Mouse (Mus musculus): ENCODE results near the gene Mat1a. TPM values are rescaled to one million over a fixed set of nuclear protein-coding genes. Genes with fewer than 3 reads are reported as not detected.

Mat1a gene
- polyA plus RNA-seq (2012; rRNA removed) = not detected in 2 replicates
- not detected in 2 replicates for polyA plus RNA-seq (2014; fragmentation: Nextera tagmentation; extraction: Ambion mirVana)

- no peak for ATAC-seq (ENCODE audit: low FRiP score, low read depth)
- no peak within 1 kb of the TSS for H3K9ac ChIP-seq (ENCODE audit: low read depth, low read length, severe bottlenecking)
- 69% methylated on average over 10 of the region's 10 CpGs for WGBS
Measured at GRCm38 (mm10) chr14:41104853-41105444, at the start of gene Mat1a. TSS of gene Mat1a (plus strand) at chr14:41105035.

GRCm38 (mm10) chr14:41065168-41065567 is 39.7 kb upstream of the Mat1a start:
- no peak for DNase-seq (ENCODE audit: low spot score)
- H3K4me2 ChIP-seq (replicated peaks; ENCODE audit: low read depth, low read length, severe bottlenecking) = no peak overlapping the region
- TF ChIP-seq POLR2A (IDR thresholded peaks at IDR 0.05; ENCODE audit: borderline replicate concordance, extremely low read depth, insufficient read depth, insufficient read length) = no peak
- no peak for ATAC-seq (ENCODE audit: low FRiP score, low read depth)
- H3K27me3 ChIP-seq (ENCODE audit: control insufficient read depth, insufficient read depth, low read length) = no peaks in the 10 kb centered on the region
- H3K36me3 ChIP-seq (ENCODE audit: control insufficient read depth, insufficient read depth, low read length) = no peaks in the 10 kb centered on the region
- no peak overlapping the region for H3K4me3 ChIP-seq (replicated peaks; ENCODE audit: low read length)
- no peaks in the 10 kb centered on the region for H3K9me3 ChIP-seq (ENCODE audit: control insufficient read depth, low read length)
- no peaks in the 10 kb centered on the region for H3K4me1 ChIP-seq (ENCODE audit: control insufficient read depth, insufficient read depth, low read length)
- H3K9ac ChIP-seq (ENCODE audit: low read depth, low read length, severe bottlenecking) = no peak overlapping the region
- 22% methylated on average over 1 of the region's 2 CpGs for WGBS
- H3K27ac ChIP-seq (replicated peaks; ENCODE audit: low read depth, low read length) = no peak overlapping the region

More at GRCm38 (mm10) chr14:41104853-41105444, at the start of gene Mat1a:
- Histone ChIP-seq H3K27ac (replicated peaks; ENCODE audit: low read depth, low read length) (no peak within 1 kb of the TSS), H3K4me3 (replicated peaks; ENCODE audit: low read length) (no peak within 1 kb of the TSS), H3K4me2 (replicated peaks; ENCODE audit: low read depth, low read length, severe bottlenecking) (no peak within 1 kb of the TSS), H3K9me3 (ENCODE audit: control insufficient read depth, low read length) (no peaks in the 10 kb centered on the region), H3K4me1 (ENCODE audit: control insufficient read depth, insufficient read depth, low read length) (no peaks in the 10 kb centered on the region), H3K36me3 (ENCODE audit: control insufficient read depth, insufficient read depth, low read length) (no peaks in the 10 kb centered on the region), H3K27me3 (ENCODE audit: control insufficient read depth, insufficient read depth, low read length) (no peaks in the 10 kb centered on the region)
- TF ChIP-seq POLR2A (IDR thresholded peaks at IDR 0.05; ENCODE audit: borderline replicate concordance, extremely low read depth, insufficient read depth, insufficient read length) = no peak
- no peak for DNase-seq (ENCODE audit: low spot score)

DNA sequence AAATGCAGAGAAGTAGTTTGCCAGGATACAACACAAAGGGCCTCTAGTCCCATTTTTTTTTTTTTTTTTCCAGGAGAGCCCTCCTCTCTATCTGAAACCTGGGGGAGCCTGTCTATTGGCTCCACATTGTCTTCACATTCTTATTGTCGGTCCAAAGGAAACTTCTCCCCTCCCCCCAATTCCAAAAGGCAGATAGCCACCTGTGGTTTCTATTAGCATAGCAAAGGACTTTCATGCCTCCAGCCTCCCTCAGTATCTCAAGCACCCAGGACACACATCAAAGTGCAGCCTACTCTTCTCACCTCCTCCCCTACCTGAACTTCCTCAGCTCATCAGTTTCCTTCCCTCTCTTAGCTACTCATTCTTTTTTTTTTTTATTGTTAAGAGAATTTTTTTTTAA is 38.4 kb upstream of the Mat1a start:
- Histone ChIP-seq H3K27ac (replicated peaks; ENCODE audit: low read depth, low read length) (no peak overlapping the region), H3K27me3 (ENCODE audit: control insufficient read depth, insufficient read depth, low read length) (no peaks in the 10 kb centered on the region), H3K36me3 (ENCODE audit: control insufficient read depth, insufficient read depth, low read length) (no peaks in the 10 kb centered on the region), H3K4me3 (replicated peaks; ENCODE audit: low read length) (no peak overlapping the region), H3K4me1 (ENCODE audit: control insufficient read depth, insufficient read depth, low read length) (no peaks in the 10 kb centered on the region), H3K4me2 (replicated peaks; ENCODE audit: low read depth, low read length, severe bottlenecking) (no peak overlapping the region), H3K9me3 (ENCODE audit: control insufficient read depth, low read length) (no peaks in the 10 kb centered on the region), H3K9ac (ENCODE audit: low read depth, low read length, severe bottlenecking) (no peak overlapping the region)
- TF ChIP-seq POLR2A (IDR thresholded peaks at IDR 0.05; ENCODE audit: borderline replicate concordance, extremely low read depth, insufficient read depth, insufficient read length) = no peak
- ATAC-seq (ENCODE audit: low FRiP score, low read depth) (no peak), DNase-seq (ENCODE audit: low spot score) (no peak)
- 32% methylated on average over 1 of the region's 1 CpGs for WGBS

DNA sequence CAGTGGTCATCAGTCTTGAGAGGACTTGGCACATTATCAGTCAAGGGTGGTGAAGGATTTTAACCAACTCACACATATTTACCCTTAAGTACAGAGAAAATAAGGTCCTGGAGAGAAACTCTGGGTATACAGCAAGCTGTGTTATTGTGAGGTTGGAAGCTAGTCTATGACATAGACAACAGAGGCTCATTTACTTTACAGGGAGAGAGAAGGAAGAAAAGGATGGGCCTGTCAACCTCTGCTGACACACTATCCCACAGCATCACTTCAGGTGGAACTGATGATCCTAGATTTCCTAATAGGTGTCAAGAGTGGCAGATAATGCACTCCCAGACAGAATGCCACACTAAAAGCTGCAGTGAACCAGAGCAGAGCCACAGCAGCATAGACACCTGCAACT is 35.7 kb upstream of the Mat1a start, which contains the start of gene Dydc2:
Gene Dydc2, minus strand, starts transcription at position 101 of the 400 bp plus-strand sequence.
- no peak within 1 kb of the TSS for H3K27ac ChIP-seq (replicated peaks; ENCODE audit: low read depth, low read length)
- no peak for TF ChIP-seq POLR2A (IDR thresholded peaks at IDR 0.05; ENCODE audit: borderline replicate concordance, extremely low read depth, insufficient read depth, insufficient read length)
- no peak within 1 kb of the TSS for H3K4me2 ChIP-seq (replicated peaks; ENCODE audit: low read depth, low read length, severe bottlenecking)
- ATAC-seq (ENCODE audit: low FRiP score, low read depth) (no peak), DNase-seq (ENCODE audit: low spot score) (no peak)
- H3K9me3 ChIP-seq (ENCODE audit: control insufficient read depth, low read length) = no peaks in the 10 kb centered on the region
- no peaks in the 10 kb centered on the region for H3K36me3 ChIP-seq (ENCODE audit: control insufficient read depth, insufficient read depth, low read length)
- H3K4me3 ChIP-seq (replicated peaks; ENCODE audit: low read length) = no peak within 1 kb of the TSS
- H3K9ac ChIP-seq (ENCODE audit: low read depth, low read length, severe bottlenecking) = no peak within 1 kb of the TSS
- no peaks in the 10 kb centered on the region for H3K27me3 ChIP-seq (ENCODE audit: control insufficient read depth, insufficient read depth, low read length)
- no peaks in the 10 kb centered on the region for H3K4me1 ChIP-seq (ENCODE audit: control insufficient read depth, insufficient read depth, low read length)

- Histone ChIP-seq H3K9me3 (ENCODE audit: control insufficient read depth, low read length) (no peaks in the 10 kb centered on the region), H3K36me3 (ENCODE audit: control insufficient read depth, insufficient read depth, low read length) (no peaks in the 10 kb centered on the region), H3K27me3 (ENCODE audit: control insufficient read depth, insufficient read depth, low read length) (no peaks in the 10 kb centered on the region), H3K9ac (ENCODE audit: low read depth, low read length, severe bottlenecking) (no peak overlapping the region), H3K4me1 (ENCODE audit: control insufficient read depth, insufficient read depth, low read length) (no peaks in the 10 kb centered on the region), H3K4me3 (replicated peaks; ENCODE audit: low read length) (no peak overlapping the region), H3K4me2 (replicated peaks; ENCODE audit: low read depth, low read length, severe bottlenecking) (no peak overlapping the region), H3K27ac (replicated peaks; ENCODE audit: low read depth, low read length) (no peak overlapping the region)
- WGBS = 74% methylated on average over 3 of the region's 3 CpGs
- ATAC-seq (ENCODE audit: low FRiP score, low read depth) = no peak
- DNase-seq (ENCODE audit: low spot score) = no peak
- TF ChIP-seq POLR2A (IDR thresholded peaks at IDR 0.05; ENCODE audit: borderline replicate concordance, extremely low read depth, insufficient read depth, insufficient read length) = no peak
Measured at GRCm38 (mm10) chr14:41070343-41070742, 34.5 kb upstream of the Mat1a start.
